Comparison of ENCODE assay signal across 17 mouse cellular contexts in genomic region chr9:110774403-110775268, GRCm38 (mm10). TPM values are rescaled to one million over a fixed set of nuclear protein-coding genes. Genes with fewer than 3 reads are reported as not detected.
DNase-seq lines count a peak whose midpoint lies in the region; ATAC-seq and TF ChIP-seq lines count a peak whose summit lies in the region.
"Had no signal": no experiment of that assay in that cellular context is flagged by ENCODE, and none has a peak within 500 bp of the region (broad histone marks: within the 10 kb centered on the region; RNA-seq: fewer than 3 reads in every experiment).

No protein-coding gene starts in this region.

- H3K9me3 ChIP-seq in heart, embryonic 10.5 days: no peaks in the 10 kb centered on the region
- H3K9me3 ChIP-seq in neural tube, embryonic 13.5 days: no peaks in the 10 kb centered on the region
- no peaks in the 10 kb centered on the region for H3K9me3 ChIP-seq in neural tube, embryonic 15.5 days (replicated peaks)
- no peaks in the 10 kb centered on the region for H3K9me3 ChIP-seq in stomach, postnatal 0 days (ENCODE audit: control insufficient read depth, low read length)
- H3K9me3 ChIP-seq: G1E had no signal

- H3K4me3 ChIP-seq in heart, embryonic 10.5 days: no peak overlapping the region
- H3K4me3 ChIP-seq in neural tube, embryonic 13.5 days: no peak overlapping the region
- no peak overlapping the region for H3K4me3 ChIP-seq in neural tube, embryonic 15.5 days (replicated peaks)
- no peak overlapping the region for H3K4me3 ChIP-seq in stomach, postnatal 0 days (ENCODE audit: low read depth, low read length)
- H3K4me3 ChIP-seq in layer of hippocampus, adult 2 months: no peak overlapping the region

- no peak overlapping the region for H3K4me2 ChIP-seq in neural tube, embryonic 13.5 days
- no peak overlapping the region for H3K4me2 ChIP-seq in neural tube, embryonic 15.5 days
- H3K4me2 ChIP-seq in stomach, postnatal 0 days (replicated peaks; ENCODE audit: low read depth): no peak overlapping the region

- peaks cover 10% of the 10 kb centered on the region; the same call in 1 of the 2 replicates for H3K27me3 ChIP-seq in heart, embryonic 10.5 days (ENCODE audit: insufficient read depth, poor library complexity, severe bottlenecking)
- no peaks in the 10 kb centered on the region for H3K27me3 ChIP-seq in neural tube, embryonic 13.5 days
- peaks cover 1% of the 10 kb centered on the region; the same call in 1 of the 2 replicates for H3K27me3 ChIP-seq in neural tube, embryonic 15.5 days (replicated peaks)
- no peaks in the 10 kb centered on the region for H3K27me3 ChIP-seq in stomach, postnatal 0 days (ENCODE audit: control insufficient read depth, insufficient read depth, low read length)

- WGBS in heart, embryonic 10.5 days: 68% methylated on average over 15 of the region's 15 CpGs
- 74% methylated on average over 15 of the region's 15 CpGs for WGBS in neural tube, embryonic 13.5 days
- WGBS in neural tube, embryonic 15.5 days: 75% methylated on average over 15 of the region's 15 CpGs
- WGBS in stomach, postnatal 0 days: 63% methylated on average over 15 of the region's 15 CpGs

- no peak for TF ChIP-seq CTCF in stomach, postnatal 0 days (IDR thresholded peaks at IDR 0.05; ENCODE audit: low read depth)
- no peak for TF ChIP-seq CTCF in layer of hippocampus, adult 2 months (conservative IDR thresholded peaks at IDR 0.05)

- H3K36me3 ChIP-seq in heart, embryonic 10.5 days: peaks cover 16% of the 10 kb centered on the region
- no peaks in the 10 kb centered on the region for H3K36me3 ChIP-seq in neural tube, embryonic 13.5 days
- no peaks in the 10 kb centered on the region for H3K36me3 ChIP-seq in neural tube, embryonic 15.5 days
- H3K36me3 ChIP-seq in stomach, postnatal 0 days (ENCODE audit: control insufficient read depth, insufficient read depth, low read length): no peaks in the 10 kb centered on the region
- H3K36me3 ChIP-seq: G1E had no signal

- no peak for DNase-seq in heart, embryonic 10.5 days (ENCODE audit: low spot score)
- DNase-seq in heart, adult 9 months (ENCODE audit: low spot score in 2 of 2): no peak
- peak; percentile 63 to 65 for DNase-seq in kidney, postnatal 25 days
- DNase-seq in stomach, postnatal 0 days (ENCODE audit: low spot score): no peak
- DNase-seq in right cerebral cortex, postnatal 14 days: no peak
- no peak for DNase-seq in layer of hippocampus, adult 2 months (ENCODE audit: low spot score in 2 of 2)
- DNase-seq: cerebellum, adult 8-10 months; embryo, embryonic 11 days; thymus, postnatal 36 days had no signal

- H3K27ac ChIP-seq in heart, embryonic 10.5 days: peak overlapping the region; percentile 3; the same call in 1 of the 2 replicates
- H3K27ac ChIP-seq in neural tube, embryonic 13.5 days (replicated peaks): 0 out of 2 replicates have a peak overlapping the region, but pooled peaks have one; percentile 18
- no peak overlapping the region for H3K27ac ChIP-seq in neural tube, embryonic 15.5 days (replicated peaks)
- H3K27ac ChIP-seq in stomach, postnatal 0 days (replicated peaks): peak overlapping the region; percentile 56; the same call in 1 of the 2 replicates
- no peak overlapping the region for H3K27ac ChIP-seq in layer of hippocampus, adult 2 months

- no peak overlapping the region for H3K9ac ChIP-seq in neural tube, embryonic 13.5 days
- H3K9ac ChIP-seq in neural tube, embryonic 15.5 days (replicated peaks): no peak overlapping the region
- no peak overlapping the region for H3K9ac ChIP-seq in stomach, postnatal 0 days (ENCODE audit: low read length)

- H3K4me1 ChIP-seq in heart, embryonic 10.5 days: peaks cover 33% of the 10 kb centered on the region
- H3K4me1 ChIP-seq in neural tube, embryonic 13.5 days (replicated peaks): no peaks in the 10 kb centered on the region
- no peaks in the 10 kb centered on the region for H3K4me1 ChIP-seq in neural tube, embryonic 15.5 days
- H3K4me1 ChIP-seq in stomach, postnatal 0 days (replicated peaks; ENCODE audit: control insufficient read depth, insufficient read depth): no peaks in the 10 kb centered on the region

- TF ChIP-seq EP300 in stomach, postnatal 0 days (optimal IDR thresholded peaks at IDR 0.05): no peak

- no peak for ATAC-seq in neural tube, embryonic 13.5 days (ENCODE audit: low read depth)
- ATAC-seq in neural tube, embryonic 15.5 days (ENCODE audit: low FRiP score): no peak
- ATAC-seq in stomach, postnatal 0 days (ENCODE audit: low FRiP score, low TSS enrichment): peak; percentile 10; the same call in 1 of the 2 replicates

RNA-seq across cellular contexts. Expression of gene Prss42, which starts 23.3 kb away (rescaled TPM):
- not detected in 2 replicates for polyA plus RNA-seq in heart, embryonic 10.5 days (2016; fragmentation: Nextera tagmentation; extraction: Ambion mirVana)
- polyA plus RNA-seq in neural tube, embryonic 13.5 days (2015; fragmentation: Nextera tagmentation; extraction: Ambion mirVana): not detected in 2 replicates
- not detected in 2 replicates for polyA plus RNA-seq in neural tube, embryonic 15.5 days (2015; fragmentation: Nextera tagmentation; extraction: Ambion mirVana)
- polyA plus RNA-seq in stomach, postnatal 0 days (2015; fragmentation: Nextera tagmentation; extraction: Ambion mirVana): not detected in 2 replicates
- total RNA-seq in layer of hippocampus, adult 2 months (2021): not detected
- total RNA-seq: hematopoietic stem cell, adult 5-6 weeks; left cerebral cortex, adult 8-10 months; liver, adult 2 months; megakaryocyte-erythroid progenitor cell, adult 5-6 weeks had no signal
- polyA plus RNA-seq: forebrain, embryonic 11.5 days; liver, adult 2 months had no signal

RNA-seq across cellular contexts. Expression of gene Pth1r, which starts 27.7 kb away (rescaled TPM):
- polyA plus RNA-seq in heart, embryonic 10.5 days (2016; fragmentation: Nextera tagmentation; extraction: Ambion mirVana): 41.3 and 49.7 TPM in 2 replicates
- 17.6 and 20.2 TPM in 2 replicates for polyA plus RNA-seq in neural tube, embryonic 13.5 days (2015; fragmentation: Nextera tagmentation; extraction: Ambion mirVana)
- 12.9 and 17.0 TPM in 2 replicates for polyA plus RNA-seq in neural tube, embryonic 15.5 days (2015; fragmentation: Nextera tagmentation; extraction: Ambion mirVana)
- 10.5 and 10.6 TPM in 2 replicates for polyA plus RNA-seq in stomach, postnatal 0 days (2015; fragmentation: Nextera tagmentation; extraction: Ambion mirVana)
- total RNA-seq in layer of hippocampus, adult 2 months (2021): 1 to 10 TPM; 4.4 to 5.0 TPM
- total RNA-seq: G1E; hematopoietic stem cell, adult 5-6 weeks; megakaryocyte-erythroid progenitor cell, adult 5-6 weeks had no signal

RNA-seq across cellular contexts. Expression of gene Myl3, which starts 33.0 kb away (rescaled TPM):
- 1,835 and 3,713 TPM in 2 replicates for polyA plus RNA-seq in heart, embryonic 10.5 days (2016; fragmentation: Nextera tagmentation; extraction: Ambion mirVana)
- 1.2 and 3.8 TPM in 2 replicates for polyA plus RNA-seq in neural tube, embryonic 13.5 days (2015; fragmentation: Nextera tagmentation; extraction: Ambion mirVana)
- 1.9 and 4.1 TPM in 2 replicates for polyA plus RNA-seq in neural tube, embryonic 15.5 days (2015; fragmentation: Nextera tagmentation; extraction: Ambion mirVana)
- polyA plus RNA-seq in stomach, postnatal 0 days (2015; fragmentation: Nextera tagmentation; extraction: Ambion mirVana): 0.11 and 0.27 TPM in 2 replicates
- total RNA-seq in layer of hippocampus, adult 2 months (2021): not detected
- total RNA-seq: G1E; hematopoietic stem cell, adult 5-6 weeks; megakaryocyte-erythroid progenitor cell, adult 5-6 weeks had no signal
- polyA plus RNA-seq: forebrain, embryonic 11.5 days; G1E; liver, adult 2 months had no signal

RNA-seq across cellular contexts. Expression of gene Prss44, which starts 39.2 kb away (rescaled TPM):
- polyA plus RNA-seq in heart, embryonic 10.5 days (2016; fragmentation: Nextera tagmentation; extraction: Ambion mirVana): 0.32 TPM in 1 of 2 replicates, not detected in the other
- not detected in 2 replicates for polyA plus RNA-seq in neural tube, embryonic 13.5 days (2015; fragmentation: Nextera tagmentation; extraction: Ambion mirVana)
- polyA plus RNA-seq in neural tube, embryonic 15.5 days (2015; fragmentation: Nextera tagmentation; extraction: Ambion mirVana): not detected in 2 replicates
- not detected in 2 replicates for polyA plus RNA-seq in stomach, postnatal 0 days (2015; fragmentation: Nextera tagmentation; extraction: Ambion mirVana)
- total RNA-seq in layer of hippocampus, adult 2 months (2021): not detected
- total RNA-seq: hematopoietic stem cell, adult 5-6 weeks; left cerebral cortex, adult 8-10 months; liver, adult 2 months; megakaryocyte-erythroid progenitor cell, adult 5-6 weeks had no signal
- polyA plus RNA-seq: forebrain, embryonic 11.5 days; G1E; liver, adult 2 months had no signal

RNA-seq across cellular contexts. Expression of gene Prss43, which starts 51.9 kb away (rescaled TPM):
- not detected in 2 replicates for polyA plus RNA-seq in heart, embryonic 10.5 days (2016; fragmentation: Nextera tagmentation; extraction: Ambion mirVana)
- not detected in 2 replicates for polyA plus RNA-seq in neural tube, embryonic 13.5 days (2015; fragmentation: Nextera tagmentation; extraction: Ambion mirVana)
- not detected in 2 replicates for polyA plus RNA-seq in neural tube, embryonic 15.5 days (2015; fragmentation: Nextera tagmentation; extraction: Ambion mirVana)
- polyA plus RNA-seq in stomach, postnatal 0 days (2015; fragmentation: Nextera tagmentation; extraction: Ambion mirVana): 0.04 TPM in 1 of 2 replicates, not detected in the other
- total RNA-seq in layer of hippocampus, adult 2 months (2021): under 1 TPM; 0.15 to 0.25 TPM
- total RNA-seq: hematopoietic stem cell, adult 5-6 weeks; liver, adult 2 months; megakaryocyte-erythroid progenitor cell, adult 5-6 weeks had no signal
- polyA plus RNA-seq: forebrain, embryonic 11.5 days; G1E; liver, adult 2 months had no signal

Comparison
In these comparisons a context has a peak if more than half of its experiments do, and no peak if none do; other contexts are left out.
1. H3K27ac ChIP-seq: peak in heart, embryonic 10.5 days (single experiment), neural tube, embryonic 13.5 days (single experiment) and stomach, postnatal 0 days (single experiment); none in neural tube, embryonic 15.5 days (single experiment) and layer of hippocampus, adult 2 months (single experiment).
2. DNase-seq: peak in kidney, postnatal 25 days (2 of 2); none in heart, embryonic 10.5 days (single experiment), heart, adult 9 months (0 of 2), stomach, postnatal 0 days (single experiment), right cerebral cortex, postnatal 14 days (single experiment) and layer of hippocampus, adult 2 months (0 of 2).
3. RNA of gene Myl3, which starts 33.0 kb away (polyA plus RNA-seq): 1,835 to 3,713 TPM in heart, embryonic 10.5 days; 1.9 to 4.1 TPM in neural tube, embryonic 15.5 days, 1.2 to 3.8 TPM in neural tube, embryonic 13.5 days and 0.11 to 0.27 TPM in stomach, postnatal 0 days; every median in the first group is over 100 times any median in the second.